Mouse (Mus musculus): ENCODE results near the gene Nelfe.

- no peak for TF ChIP-seq CTCF (conservative IDR thresholded peaks at IDR 0.05; ENCODE audit: low read length)
- no peak for TF ChIP-seq POU5F1 (IDR thresholded peaks at IDR 0.05; ENCODE audit: borderline replicate concordance, low read length)
- no peak for TF ChIP-seq NANOG (IDR thresholded peaks at IDR 0.05; ENCODE audit: borderline replicate concordance, low read length)
These were observed 35.4 kb downstream of the Nelfe start for GRCm38 (mm10) chr17:34885615-34886014.

All from E14TG2a.4 (cell line).